Comparison of ENCODE assay signal across 26 mouse cellular contexts in genomic region chr8:118689849-118690248, GRCm38 (mm10).
DNase-seq lines count a peak whose midpoint lies in the region; ATAC-seq and TF ChIP-seq lines count a peak whose summit lies in the region.
"Had no signal": no experiment of that assay in that cellular context is flagged by ENCODE, and none has a peak within 500 bp of the region (broad histone marks: within the 10 kb centered on the region; RNA-seq: fewer than 3 reads in every experiment).

No protein-coding gene starts in this region.

- no peak overlapping the region for H3K27ac ChIP-seq in kidney, embryonic 15.5 days
- no peak overlapping the region for H3K27ac ChIP-seq in kidney, adult 2 months (ENCODE audit: insufficient read depth, low read depth, low read length)
- H3K27ac ChIP-seq in kidney, postnatal 0 days, result no peak overlapping the region
- 0 out of 2 replicates have a peak overlapping the region, but pooled peaks have one; percentile 38 for H3K27ac ChIP-seq in midbrain, embryonic 10.5 days (replicated peaks)
- no peak overlapping the region for H3K27ac ChIP-seq in midbrain, postnatal 0 days (ENCODE audit: low read depth, low read length)
- H3K27ac ChIP-seq: embryonic facial prominence, embryonic 10.5 days; embryonic facial prominence, embryonic 12.5 days; forebrain, embryonic 13.5 days; forebrain, embryonic 15.5 days had no signal

- TF ChIP-seq CTCF in kidney, adult 2 months (conservative IDR thresholded peaks at IDR 0.05; ENCODE audit: insufficient read depth, insufficient read length, low read depth, low read length), result no peak
- no peak for TF ChIP-seq CTCF in kidney, postnatal 0 days (IDR thresholded peaks at IDR 0.05; ENCODE audit: low read depth)
- TF ChIP-seq CTCF in midbrain, postnatal 0 days (IDR thresholded peaks at IDR 0.05), result no peak

- ATAC-seq in cerebellum, adult (ENCODE audit: insufficient number of reproducible peaks, low FRiP score, low TSS enrichment), result peak; percentile 15; the same call in 1 of the 2 replicates
- peak; percentile 54 for ATAC-seq in kidney, embryonic 15.5 days (replicated peaks; ENCODE audit: low FRiP score)
- ATAC-seq in kidney, postnatal 0 days (replicated peaks; ENCODE audit: low FRiP score, low read depth), result no peak
- ATAC-seq in midbrain, postnatal 0 days (ENCODE audit: low FRiP score), result no peak
- ATAC-seq: activated CD4-positive, CD25-positive, alpha-beta regulatory T cell, adult 4 months; CD4-positive, CD25-positive, alpha-beta regulatory T cell, adult 4 months; forebrain, embryonic 13.5 days; forebrain, embryonic 15.5 days; Patski had no signal

- no peak overlapping the region for H3K9ac ChIP-seq in kidney, embryonic 15.5 days
- H3K9ac ChIP-seq in kidney, postnatal 0 days (ENCODE audit: low read depth, low read length), result no peak overlapping the region
- H3K9ac ChIP-seq in midbrain, postnatal 0 days (replicated peaks; ENCODE audit: low read length, poor library complexity, severe bottlenecking), result no peak overlapping the region
- H3K9ac ChIP-seq: embryonic facial prominence, embryonic 12.5 days; forebrain, embryonic 13.5 days; forebrain, embryonic 15.5 days had no signal

- no peaks in the 10 kb centered on the region for H3K9me3 ChIP-seq in kidney, embryonic 15.5 days (replicated peaks)
- no peaks in the 10 kb centered on the region for H3K9me3 ChIP-seq in kidney, postnatal 0 days (replicated peaks; ENCODE audit: low read length)
- H3K9me3 ChIP-seq in midbrain, embryonic 10.5 days (replicated peaks), result no peaks in the 10 kb centered on the region
- H3K9me3 ChIP-seq in midbrain, postnatal 0 days (ENCODE audit: low read length), result no peaks in the 10 kb centered on the region
- H3K9me3 ChIP-seq: embryonic facial prominence, embryonic 10.5 days; embryonic facial prominence, embryonic 12.5 days; forebrain, embryonic 13.5 days; forebrain, embryonic 15.5 days had no signal

- TF ChIP-seq POLR2A in kidney, adult 2 months (IDR thresholded peaks at IDR 0.05; ENCODE audit: low read depth, low read length), result no peak

- no peaks in the 10 kb centered on the region for H3K27me3 ChIP-seq in kidney, embryonic 15.5 days
- no peaks in the 10 kb centered on the region for H3K27me3 ChIP-seq in kidney, adult 2 months (replicated peaks; ENCODE audit: control insufficient read depth, insufficient read depth, low read length)
- H3K27me3 ChIP-seq in kidney, postnatal 0 days (ENCODE audit: insufficient read depth, low read length), result no peaks in the 10 kb centered on the region
- H3K27me3 ChIP-seq in midbrain, embryonic 10.5 days (ENCODE audit: low read depth, poor library complexity, severe bottlenecking), result no peaks in the 10 kb centered on the region
- H3K27me3 ChIP-seq in midbrain, postnatal 0 days (ENCODE audit: insufficient read depth, low read length), result no peaks in the 10 kb centered on the region
- H3K27me3 ChIP-seq: CH12.LX; embryonic facial prominence, embryonic 12.5 days; forebrain, embryonic 13.5 days; forebrain, embryonic 15.5 days; Patski had no signal

- H3K4me1 ChIP-seq in kidney, embryonic 15.5 days, result peaks cover 8% of the 10 kb centered on the region; the same call in 1 of the 2 replicates
- H3K4me1 ChIP-seq in kidney, adult 2 months (ENCODE audit: control insufficient read depth, insufficient read depth, low read length), result no peaks in the 10 kb centered on the region
- no peaks in the 10 kb centered on the region for H3K4me1 ChIP-seq in kidney, postnatal 0 days (replicated peaks; ENCODE audit: insufficient read depth, low read length)
- peaks cover 6% of the 10 kb centered on the region for H3K4me1 ChIP-seq in midbrain, embryonic 10.5 days
- no peaks in the 10 kb centered on the region for H3K4me1 ChIP-seq in midbrain, postnatal 0 days (ENCODE audit: insufficient read depth, low read length)
- H3K4me1 ChIP-seq: embryonic facial prominence, embryonic 10.5 days; embryonic facial prominence, embryonic 12.5 days; forebrain, embryonic 15.5 days had no signal

- no peak overlapping the region for H3K4me2 ChIP-seq in kidney, embryonic 15.5 days
- H3K4me2 ChIP-seq in kidney, postnatal 0 days (ENCODE audit: low read length), result no peak overlapping the region
- H3K4me2 ChIP-seq in midbrain, postnatal 0 days (ENCODE audit: low read depth, low read length, poor library complexity, severe bottlenecking), result no peak overlapping the region
- H3K4me2 ChIP-seq: embryonic facial prominence, embryonic 12.5 days; forebrain, embryonic 13.5 days; forebrain, embryonic 15.5 days had no signal

- H3K4me3 ChIP-seq in kidney, embryonic 15.5 days (replicated peaks), result no peak overlapping the region
- H3K4me3 ChIP-seq in kidney, adult 2 months (ENCODE audit: insufficient read depth, low read depth, low read length), result no peak overlapping the region
- H3K4me3 ChIP-seq in kidney, postnatal 0 days (replicated peaks; ENCODE audit: low read depth, low read length), result no peak overlapping the region
- H3K4me3 ChIP-seq in midbrain, embryonic 10.5 days, result no peak overlapping the region
- no peak overlapping the region for H3K4me3 ChIP-seq in midbrain, postnatal 0 days (ENCODE audit: low read depth, low read length)
- H3K4me3 ChIP-seq: embryonic facial prominence, embryonic 10.5 days; embryonic facial prominence, embryonic 12.5 days; forebrain, embryonic 13.5 days; forebrain, embryonic 15.5 days had no signal

- 19% methylated on average over 1 of the region's 1 CpGs for WGBS in kidney, embryonic 15.5 days
- WGBS in kidney, adult 2 months, result 19% methylated on average over 1 of the region's 1 CpGs
- WGBS in kidney, postnatal 0 days, result 14% methylated on average over 1 of the region's 1 CpGs
- 83% methylated on average over 1 of the region's 1 CpGs for WGBS in midbrain, embryonic 10.5 days
- WGBS in midbrain, postnatal 0 days, result 77% methylated on average over 1 of the region's 1 CpGs

- H3K36me3 ChIP-seq in kidney, embryonic 15.5 days, result no peaks in the 10 kb centered on the region
- H3K36me3 ChIP-seq in kidney, adult 2 months (ENCODE audit: control insufficient read depth, insufficient read depth, low read length), result no peaks in the 10 kb centered on the region
- no peaks in the 10 kb centered on the region for H3K36me3 ChIP-seq in kidney, postnatal 0 days (ENCODE audit: insufficient read depth, low read length)
- no peaks in the 10 kb centered on the region for H3K36me3 ChIP-seq in midbrain, embryonic 10.5 days
- H3K36me3 ChIP-seq in midbrain, postnatal 0 days (ENCODE audit: insufficient read depth, low read length), result no peaks in the 10 kb centered on the region
- H3K36me3 ChIP-seq: embryonic facial prominence, embryonic 10.5 days; embryonic facial prominence, embryonic 12.5 days; forebrain, embryonic 15.5 days; G1E had no signal

- DNase-seq in cerebellum, adult 9-10 months, result no peak
- no peak for DNase-seq in kidney, adult 2 months
- peak; percentile 22 for DNase-seq in kidney, postnatal 0 days (ENCODE audit: low spot score)
- no peak for DNase-seq in kidney, adult 18-20 months
- DNase-seq in midbrain, embryonic 10.5 days (ENCODE audit: low spot score), result no peak
- no peak for DNase-seq in midbrain, postnatal 0 days (ENCODE audit: low spot score)
- DNase-seq: adrenal gland, adult 8-10 months; adrenal gland, postnatal 14 days; adrenal gland, postnatal 36 days; B cell, adult 2 months; cerebellum, adult 11 months; cerebellum, adult 18-20 months; cerebellum, adult 8-10 months; cerebellum, postnatal 10 days; cerebellum, postnatal 25 days had no signal

Comparison
In these comparisons a context has a peak if more than half of its experiments do, and no peak if none do; other contexts are left out.
1. ATAC-seq: peak in cerebellum, adult (single experiment) and kidney, embryonic 15.5 days (single experiment); none in kidney, postnatal 0 days (single experiment) and midbrain, postnatal 0 days (single experiment).